Mouse (Mus musculus): ENCODE measurements at regions not wholly inside any gene's neighbourhood (a gene's known extent, or its start where the extent isn't known, plus 50 kb on each side); places are given as distances from the start of the nearest gene placed in this dataset.

DNA sequence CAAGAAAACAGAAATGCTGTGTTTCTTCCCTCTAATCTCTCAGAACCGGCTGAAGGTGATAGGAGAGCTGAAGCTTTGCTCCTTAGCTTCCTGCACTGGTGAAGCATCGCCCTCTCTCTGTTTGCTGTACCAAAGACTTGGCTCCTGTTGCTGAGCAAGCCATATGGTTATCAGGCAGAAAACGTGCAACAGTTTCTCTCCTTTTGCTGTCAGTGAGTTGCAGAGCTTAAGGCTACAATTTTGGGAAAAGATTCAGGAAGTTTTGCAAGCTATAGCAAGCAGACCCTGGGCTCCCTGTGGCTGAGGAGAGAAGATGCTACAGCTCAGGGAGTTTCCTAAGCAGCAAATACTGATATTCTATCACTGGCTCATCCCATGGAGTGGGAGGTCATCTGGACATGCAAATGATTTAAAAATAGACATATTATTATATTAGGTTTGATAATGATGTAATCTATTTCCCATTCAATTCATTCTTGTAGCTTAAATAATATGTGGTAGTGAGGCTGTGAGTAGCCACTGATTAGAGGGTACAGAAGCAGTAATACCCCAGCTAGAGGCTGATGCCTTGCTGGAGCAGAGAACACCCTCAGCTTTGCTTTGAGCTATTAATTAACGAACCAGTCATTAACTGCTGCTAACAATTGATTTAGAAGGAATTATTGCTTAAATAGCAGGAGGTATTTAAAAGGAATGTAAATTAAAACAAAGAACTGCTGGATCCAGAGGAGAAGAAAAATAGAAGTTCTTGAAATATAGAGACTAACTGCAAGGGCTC, 240.1 kb upstream of the Emcn start:
- DNase-seq (ENCODE audit: low spot score in 2 of 2), result no peak

DNA sequence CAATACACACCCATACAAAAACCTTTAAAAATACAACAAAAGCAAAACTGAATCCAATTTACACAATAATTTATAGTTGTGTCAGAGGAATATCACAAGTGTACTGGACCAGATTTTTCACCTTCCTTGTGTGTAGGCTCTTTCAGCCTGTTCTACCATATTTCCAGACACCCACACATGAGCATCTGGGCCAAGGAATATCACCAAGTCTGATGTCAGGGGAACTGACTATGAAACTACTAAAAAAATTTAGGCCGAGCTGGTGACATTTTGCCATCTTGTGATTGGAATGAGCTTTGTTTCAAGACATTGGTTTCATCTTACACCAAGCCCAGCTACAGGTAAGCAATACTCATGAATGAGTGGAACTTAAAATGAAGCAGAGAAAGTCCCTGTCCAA, 234.9 kb upstream of the Emcn start:
- DNase-seq (ENCODE audit: low spot score in 2 of 2), result no peak

DNA sequence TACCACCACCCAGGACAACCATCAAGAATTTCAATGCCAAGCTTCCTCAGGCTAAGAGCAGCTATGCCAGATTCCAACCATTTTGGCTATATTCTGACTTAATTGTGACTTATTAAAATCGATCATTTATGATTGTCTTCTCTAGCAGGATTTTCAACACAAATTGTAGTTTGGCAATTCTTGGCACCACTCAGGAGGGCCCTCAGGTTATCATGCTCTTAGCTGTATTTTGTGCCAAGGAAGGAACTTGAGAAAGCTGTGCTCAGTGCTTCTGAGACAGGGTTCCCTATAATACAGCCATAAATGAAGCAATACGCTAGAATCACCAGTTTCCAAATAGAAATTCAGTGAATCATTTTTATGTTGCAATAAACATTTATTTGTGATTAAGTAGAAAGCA, 232.7 kb upstream of the Emcn start:
- no peak for DNase-seq (ENCODE audit: low spot score in 2 of 2)

DNA sequence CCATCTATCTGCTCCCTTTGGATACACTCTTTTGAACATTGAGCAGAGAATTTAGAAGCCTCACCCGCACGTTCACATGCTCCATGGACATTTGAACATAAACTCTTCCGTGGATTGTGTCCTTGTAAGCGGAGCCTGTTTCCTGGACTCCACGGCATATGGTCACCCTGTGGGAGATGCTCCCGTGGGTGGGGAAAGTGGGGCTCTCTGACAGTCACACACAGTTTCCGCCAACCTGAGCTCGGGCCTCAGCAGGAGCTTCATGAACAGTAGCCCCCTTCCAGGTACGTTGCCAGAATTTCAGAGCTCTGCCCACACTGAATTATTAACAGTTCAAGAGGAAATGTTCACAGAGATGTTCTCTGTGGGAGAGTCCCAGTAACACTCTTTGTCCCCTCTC, 231.1 kb upstream of the Emcn start:
- DNase-seq (ENCODE audit: low spot score in 2 of 2), result no peak

DNA sequence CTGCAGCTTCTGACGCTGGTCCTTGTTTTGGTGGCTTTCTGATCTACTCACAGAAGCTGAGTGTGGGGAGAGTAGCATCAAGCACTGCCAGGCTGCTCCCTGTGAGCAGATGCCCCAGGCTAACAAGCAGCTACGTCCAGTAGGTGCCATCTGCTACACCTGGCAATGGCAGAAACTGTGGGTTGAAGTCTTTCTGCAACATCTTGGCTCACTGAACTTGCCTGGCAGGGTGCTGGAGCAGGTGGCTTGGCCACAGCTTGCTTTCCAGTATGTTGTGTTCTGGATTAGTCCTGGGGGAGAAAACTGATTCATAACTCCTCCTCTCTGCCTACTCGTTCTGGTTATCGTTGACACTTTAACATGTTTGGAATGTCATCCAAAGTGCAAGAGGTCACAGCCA, 230.4 kb upstream of the Emcn start:
- no peak for DNase-seq (ENCODE audit: low spot score in 2 of 2)

DNA sequence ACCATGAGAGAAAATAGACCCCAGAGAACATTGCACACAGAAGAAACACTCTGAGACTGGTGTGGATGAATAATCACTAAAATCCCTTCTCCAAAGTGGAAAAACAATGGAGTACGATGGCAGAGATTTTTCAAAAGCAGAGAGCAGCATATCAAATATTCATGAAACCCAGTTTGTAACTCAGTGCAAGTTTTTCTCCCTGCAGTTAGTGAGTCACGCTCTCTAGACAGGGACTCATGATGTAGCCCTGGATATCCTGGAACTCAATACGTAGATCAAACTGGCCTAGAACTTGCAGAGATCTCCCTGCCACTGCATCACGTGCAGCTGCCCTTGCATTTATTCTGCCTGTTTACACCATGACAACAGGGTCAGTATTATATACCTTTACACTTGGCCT, 210.9 kb upstream of the Emcn start:
- DNase-seq (ENCODE audit: low spot score in 2 of 2), result no peak

DNA sequence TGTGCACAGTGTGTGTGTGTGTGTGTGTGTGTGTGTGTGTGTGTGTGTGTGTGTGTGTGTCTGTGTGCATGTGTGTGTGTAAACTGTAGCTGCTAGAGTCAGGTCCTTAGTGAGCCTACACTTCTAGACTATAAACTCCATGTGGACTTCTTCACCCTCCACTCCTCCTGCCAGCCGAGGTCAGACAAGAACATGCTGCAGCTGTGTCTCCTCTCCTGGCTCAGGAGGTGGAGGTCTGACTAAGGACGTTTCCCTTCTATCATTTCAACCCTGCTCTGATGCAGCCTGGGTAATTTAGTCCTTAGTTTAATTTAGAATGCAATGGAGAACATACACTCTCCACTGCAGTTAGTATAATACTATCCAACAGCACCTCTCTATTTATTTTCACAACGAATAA, 198.8 kb upstream of the Emcn start:
- DNase-seq (ENCODE audit: low spot score in 2 of 2), result no peak

DNA sequence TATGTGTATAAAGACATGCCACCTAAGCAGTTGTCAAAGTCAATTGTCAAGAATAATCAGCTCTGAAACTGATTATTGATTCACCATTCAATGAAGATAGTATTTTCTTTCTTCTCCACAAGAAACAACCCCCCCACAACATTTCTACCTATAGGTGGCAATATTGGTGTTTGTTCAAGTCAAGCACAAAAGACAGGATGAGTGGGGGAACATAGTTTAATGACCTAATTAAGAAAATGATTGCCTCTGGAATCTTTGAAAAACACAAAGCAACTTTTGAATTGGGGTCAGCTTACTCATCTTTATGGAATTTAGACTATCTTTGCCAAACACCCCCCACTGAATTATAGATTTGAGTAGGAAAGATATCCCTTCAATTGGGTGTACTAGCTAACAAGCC, 194.8 kb upstream of the Emcn start:
- DNase-seq (ENCODE audit: low spot score in 2 of 2), result no peak

DNA sequence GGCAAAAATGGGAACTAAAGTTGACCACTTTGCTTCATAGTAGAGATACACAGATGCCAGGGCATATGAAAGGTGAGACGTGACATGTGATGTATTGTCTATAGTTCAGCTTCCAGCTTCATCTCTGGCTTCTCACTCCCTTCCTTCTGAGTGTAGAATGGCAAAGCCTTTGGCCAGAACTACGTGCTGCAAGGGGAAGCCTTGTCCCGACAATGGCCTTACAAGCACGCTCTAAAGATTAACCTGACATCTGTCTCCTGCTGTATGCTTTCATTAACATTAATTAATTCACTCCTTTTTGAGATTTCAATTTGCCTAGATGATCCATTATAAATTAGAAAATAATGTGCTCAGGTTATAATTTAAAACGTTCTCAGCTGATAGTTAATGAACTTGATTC, 193.5 kb upstream of the Emcn start:
- DNase-seq (ENCODE audit: low spot score in 2 of 2), result no peak

DNA sequence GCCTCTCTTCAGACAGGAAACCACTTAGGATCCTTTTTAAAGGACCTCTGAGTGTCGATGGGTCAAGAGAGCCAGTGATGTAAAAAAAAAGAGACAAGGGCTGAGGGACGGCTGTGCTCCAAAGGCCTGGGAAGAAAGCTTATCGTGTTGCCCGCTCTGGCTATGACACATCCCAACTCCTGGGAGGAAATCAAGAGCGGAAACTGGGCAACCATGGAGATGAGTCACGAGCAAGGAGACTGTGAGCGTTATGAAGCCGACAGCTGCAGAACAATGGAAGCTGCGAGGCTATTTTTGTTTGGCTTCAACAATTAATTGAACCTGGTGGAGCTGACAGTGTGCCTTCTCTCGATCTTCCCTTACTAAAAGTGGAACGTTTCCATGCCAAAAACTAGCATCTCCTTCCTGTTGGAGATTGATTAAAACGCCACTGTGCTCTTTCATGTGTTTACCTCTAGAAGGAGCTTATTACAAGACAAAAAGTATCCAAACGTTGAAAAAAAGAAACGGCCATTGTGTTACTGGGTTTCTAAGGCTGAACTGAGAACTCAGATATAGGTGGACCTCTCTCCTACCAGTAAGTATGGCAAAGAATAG, 190.4 kb upstream of the Emcn start:
- DNase-seq (ENCODE audit: low spot score in 2 of 2), result no peak

DNA sequence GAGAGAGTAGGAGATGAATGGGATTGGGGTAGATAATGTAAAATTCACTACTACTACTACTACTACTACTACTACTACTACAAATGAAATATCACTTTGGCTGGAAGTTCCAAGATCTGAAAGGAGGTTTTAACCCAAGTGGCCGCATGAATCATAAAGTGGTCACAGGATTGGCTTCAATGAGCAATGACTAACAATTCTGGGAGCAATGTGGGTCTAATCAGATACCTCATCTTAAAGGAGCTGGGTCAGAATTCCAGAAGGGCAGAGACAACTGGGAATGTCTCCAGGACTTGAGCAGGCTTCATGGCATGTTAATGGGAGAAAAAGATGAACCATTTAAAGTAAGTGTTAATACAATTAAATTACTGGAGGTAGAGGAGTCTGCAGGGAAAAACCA, 189.4 kb upstream of the Emcn start:
- no peak for DNase-seq (ENCODE audit: low spot score in 2 of 2)

DNA sequence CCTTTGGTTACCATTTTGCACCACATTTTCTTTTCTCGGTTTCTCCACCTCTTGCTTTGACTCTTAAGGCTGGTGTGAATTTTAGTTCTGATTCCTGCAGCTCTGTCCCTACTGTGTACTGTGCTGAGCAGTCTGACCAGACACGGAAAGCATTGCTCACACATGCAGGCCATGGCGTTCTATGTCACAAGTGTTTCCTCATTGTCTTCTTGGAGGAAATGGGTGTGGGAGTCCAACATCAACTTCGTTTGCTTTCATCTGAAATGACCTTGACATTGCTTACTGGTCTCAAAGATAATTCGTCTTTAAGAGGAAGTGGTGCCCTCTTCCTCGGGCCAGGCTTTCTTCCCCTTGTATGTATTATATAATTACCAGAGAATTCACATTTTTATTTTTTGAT, 187.6 kb upstream of the Emcn start:
- no peak for DNase-seq (ENCODE audit: low spot score in 2 of 2)

DNA sequence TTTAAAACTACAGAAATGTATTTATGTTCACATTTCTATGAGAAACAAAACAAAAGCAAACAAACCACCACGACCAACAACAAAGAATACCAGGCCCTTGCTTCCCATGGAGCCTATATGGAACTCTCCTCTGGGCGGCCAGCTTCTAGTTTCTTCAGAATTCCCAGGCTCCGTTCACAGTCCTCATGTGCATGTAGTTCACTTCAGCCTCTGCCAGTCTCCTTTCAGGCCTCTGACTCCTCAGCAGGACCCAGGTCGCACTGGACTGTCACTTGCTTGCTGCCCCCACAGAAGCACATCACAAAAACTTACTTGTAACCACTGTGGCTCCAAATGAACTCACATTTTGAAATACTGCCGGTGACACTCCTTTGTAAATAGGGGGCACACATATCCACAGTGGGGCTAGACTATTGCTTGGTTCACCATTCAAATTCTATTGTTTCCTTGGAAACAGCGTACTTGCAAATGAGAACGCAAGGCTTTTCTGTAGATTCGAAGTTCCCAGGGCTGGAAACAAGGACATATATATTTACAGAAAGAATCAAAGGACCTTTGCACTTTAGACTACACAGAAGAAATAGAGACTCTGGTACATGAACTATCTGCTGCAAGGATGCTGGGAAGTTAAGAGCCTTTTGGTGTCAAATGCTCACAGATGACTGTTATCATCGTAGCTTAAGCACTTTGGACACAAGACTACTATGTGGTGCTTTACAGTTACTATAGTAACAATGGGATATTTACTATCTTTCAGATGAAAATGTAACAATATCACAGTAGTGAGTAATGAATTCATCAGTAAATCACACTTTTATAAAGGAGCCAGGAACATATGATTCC, 186.4 kb upstream of the Emcn start:
- DNase-seq (ENCODE audit: low spot score in 2 of 2), result no peak

DNA sequence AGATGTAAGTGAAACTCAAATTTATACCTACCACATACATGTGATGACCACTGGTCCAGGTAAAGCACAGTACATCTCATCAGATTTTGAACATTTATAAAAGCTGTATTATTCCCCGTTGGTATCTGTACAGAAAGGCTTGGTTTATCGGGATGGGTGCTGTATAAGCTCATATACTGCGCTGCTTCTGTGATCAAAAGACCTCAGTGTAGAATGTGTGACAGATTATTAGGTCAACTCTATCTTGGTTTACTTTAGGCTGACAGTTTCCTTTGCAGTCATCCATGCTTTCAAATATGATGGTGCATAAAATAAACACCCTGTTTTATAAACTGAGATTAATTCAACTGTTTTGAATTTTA, 185.8 kb upstream of the Emcn start:
- no peak for DNase-seq (ENCODE audit: low spot score in 2 of 2)

DNA sequence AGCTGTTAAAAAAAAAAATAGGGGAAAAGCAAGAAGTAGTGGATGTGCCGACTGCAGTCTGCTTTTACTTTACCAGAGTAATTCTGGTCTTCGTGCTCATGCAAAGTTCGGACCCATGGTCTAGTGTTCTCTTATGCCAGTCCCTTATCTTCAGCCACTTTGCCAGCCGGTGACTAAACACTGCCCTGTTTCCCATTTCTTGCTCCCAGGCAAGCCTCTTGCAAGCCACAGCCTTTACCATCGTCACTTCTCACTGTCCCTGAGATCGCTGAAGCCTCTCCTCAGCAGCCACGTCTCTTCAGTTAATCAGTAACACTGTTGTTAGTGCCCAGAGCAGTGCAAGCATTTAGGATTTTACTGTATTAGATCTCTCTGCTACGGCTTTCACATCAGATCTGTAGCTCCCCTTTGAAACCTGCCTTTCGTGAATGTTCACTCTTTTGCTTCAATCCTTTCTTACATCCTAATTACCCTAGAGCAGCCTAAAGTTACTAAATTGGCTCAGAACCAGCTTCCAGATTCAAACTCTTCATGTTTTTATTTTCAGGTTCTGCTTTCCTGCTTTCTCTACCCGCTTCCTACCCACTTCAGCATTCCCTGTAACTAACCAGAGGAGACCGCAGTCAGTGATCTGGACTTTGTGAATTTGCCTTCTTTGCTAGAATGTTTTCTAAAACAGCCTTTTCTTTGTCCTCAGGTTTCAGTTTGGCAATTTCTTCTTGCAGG, 184.5 kb upstream of the Emcn start:
- DNase-seq (ENCODE audit: low spot score in 2 of 2), result no peak

DNA sequence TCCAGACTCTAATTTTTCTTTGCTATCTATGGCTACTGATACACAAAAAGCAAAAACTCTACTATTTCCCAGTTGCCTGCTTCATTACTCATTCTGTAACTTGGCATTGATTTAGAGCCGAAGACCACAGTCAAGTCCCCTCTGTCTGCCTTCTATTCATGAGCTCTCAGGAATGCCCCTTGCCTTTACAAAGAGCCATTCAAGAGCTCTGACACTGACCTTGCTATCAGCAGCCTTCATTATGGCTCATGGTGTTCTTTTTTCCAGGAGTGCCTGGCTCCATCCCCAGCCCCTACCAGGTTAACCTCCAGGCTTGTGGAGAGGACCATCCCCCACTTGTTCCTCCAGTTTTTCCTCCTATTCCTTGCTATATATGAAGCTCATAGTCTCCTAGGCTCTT, 151.8 kb upstream of the Emcn start:
- DNase-seq (ENCODE audit: low spot score in 2 of 2), result no peak

DNA sequence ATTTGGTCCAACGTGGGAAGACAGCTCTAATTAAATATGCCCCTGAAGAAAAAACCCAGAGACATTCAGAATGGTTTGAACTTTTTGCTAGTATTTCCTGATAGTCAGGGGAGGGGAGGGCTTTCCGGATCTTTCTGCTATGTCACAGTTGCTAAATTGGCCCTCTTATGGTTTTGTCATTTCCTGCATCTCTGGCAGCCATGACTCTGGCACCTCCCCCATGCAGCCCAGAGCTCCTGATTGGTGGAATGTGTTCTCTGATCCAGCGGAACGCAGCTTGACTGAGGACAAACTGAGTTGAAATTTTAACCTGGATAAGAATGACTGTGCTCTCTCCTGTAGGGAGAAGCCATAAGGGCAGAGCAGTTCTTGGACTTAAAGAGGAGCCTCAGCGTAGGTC, 150.4 kb upstream of the Emcn start:
- no peak for DNase-seq (ENCODE audit: low spot score in 2 of 2)

DNA sequence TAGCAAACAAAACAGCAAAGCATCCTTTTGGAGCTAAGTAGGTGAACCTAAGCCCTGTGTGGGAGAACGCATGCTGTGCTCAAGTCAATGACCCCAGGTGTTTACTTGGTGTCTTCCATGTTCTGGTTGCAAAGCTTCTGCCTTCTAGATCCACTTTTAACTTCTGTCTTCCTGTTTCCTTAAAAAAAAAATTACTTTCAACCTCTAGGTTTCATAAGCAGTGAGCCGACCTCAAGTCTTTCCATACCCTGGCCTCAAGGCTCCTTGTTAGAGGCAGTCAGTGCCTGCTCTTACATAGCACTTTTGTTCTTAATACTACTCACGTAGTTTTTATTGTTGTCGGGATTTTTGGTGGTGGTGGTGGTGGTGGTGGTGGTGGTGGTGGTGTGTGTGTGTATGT, 149.9 kb upstream of the Emcn start:
- DNase-seq (ENCODE audit: low spot score in 2 of 2), result no peak

DNA sequence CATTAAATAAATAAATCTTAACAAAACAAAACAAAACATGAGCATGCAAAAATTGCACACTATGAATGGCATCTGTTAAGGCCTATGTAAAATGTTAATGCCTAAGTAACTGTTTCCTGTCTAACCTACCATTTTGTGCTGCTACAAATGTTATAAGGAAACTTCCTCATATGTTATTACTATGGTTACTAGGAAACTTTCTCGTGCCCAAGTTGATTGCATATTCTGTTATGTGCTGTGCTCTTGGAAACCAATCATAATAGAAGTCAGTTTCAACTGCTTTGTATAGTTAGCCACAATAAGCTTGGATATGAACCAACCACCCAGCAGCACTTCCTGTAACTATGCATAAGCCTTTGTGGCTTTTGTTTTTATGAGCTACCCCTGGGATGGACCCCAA, 147.0 kb upstream of the Emcn start:
- DNase-seq (ENCODE audit: low spot score in 2 of 2), result no peak

DNA sequence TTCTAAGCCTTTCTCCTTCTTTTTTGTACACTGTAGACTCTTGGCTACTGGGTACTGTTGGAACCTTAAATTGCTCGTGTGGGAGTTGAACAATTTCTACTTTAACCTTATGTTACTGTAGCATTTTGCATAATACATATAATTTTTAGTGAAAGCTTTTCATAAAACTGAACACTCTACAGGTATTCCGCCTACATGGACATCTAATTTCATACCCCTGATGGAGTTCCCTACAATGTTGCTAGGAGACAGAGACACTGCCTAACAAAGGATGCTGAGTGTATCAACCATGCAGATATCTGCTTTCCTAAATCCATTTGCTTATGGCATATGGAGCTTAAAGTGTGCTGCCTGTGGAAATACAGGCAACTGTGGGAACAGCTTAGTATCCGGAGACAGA, 129.2 kb upstream of the Emcn start:
- DNase-seq (ENCODE audit: low spot score in 2 of 2), result no peak

DNA sequence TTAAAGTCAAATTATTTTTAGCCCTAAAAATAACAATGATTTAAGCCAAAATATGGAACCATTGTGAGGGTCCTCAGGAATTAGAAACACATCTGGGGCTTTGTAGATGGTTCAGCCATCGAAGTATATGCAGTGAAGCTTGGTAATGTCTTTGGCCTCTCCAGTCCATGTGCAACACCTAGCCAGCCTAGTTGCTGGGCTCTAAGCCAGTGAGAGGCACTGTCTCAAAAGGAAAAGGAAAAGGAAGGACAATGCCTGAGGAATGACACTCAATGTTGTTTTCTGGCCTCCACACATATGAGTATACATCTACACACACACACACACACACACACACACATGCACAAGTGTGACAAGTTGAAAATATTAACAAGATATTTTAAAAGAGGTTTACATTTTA, 124.8 kb upstream of the Emcn start:
- DNase-seq (ENCODE audit: low spot score in 2 of 2), result no peak

DNA sequence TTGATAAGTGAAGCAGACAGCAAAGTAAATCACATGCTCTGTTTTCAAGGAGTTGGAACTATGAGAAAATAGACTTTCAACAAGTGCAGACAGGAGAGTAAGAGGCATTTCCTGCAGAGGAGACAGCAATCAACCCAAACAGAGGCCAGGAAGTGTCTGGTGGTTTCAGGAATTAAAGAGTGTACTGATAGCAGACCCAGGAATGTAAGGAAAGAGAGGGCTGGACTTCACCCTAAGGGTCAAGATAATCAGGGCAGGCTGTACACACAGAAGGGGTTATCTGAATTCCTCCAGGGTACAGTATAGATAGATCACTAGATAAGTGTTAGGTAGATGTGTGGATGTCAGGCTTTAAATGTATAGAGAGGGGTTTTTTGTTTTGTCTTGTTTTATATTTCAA, 123.6 kb upstream of the Emcn start:
- DNase-seq (ENCODE audit: low spot score in 2 of 2), result no peak

Measured in spleen, postnatal 36 days (tissue).